Mouse (Mus musculus) liver, adult 2 months (tissue): ENCODE data around the gene Itgb6.

ENCODE experiments used
- CTCF ChIP-seq: fragments of 200-500 bp; IDR thresholded peaks from 2 replicates; pipeline ENCODE4 v1.5.1; 2011; ENCODE audit warnings: low read depth, low read length, control low read depth
- POLR2A ChIP-seq: fragments of 200-500 bp; IDR thresholded peaks from 2 replicates; pipeline ENCODE4 v1.6.1; 2011; ENCODE audit warnings: low read length, control low read depth; ENCODE audit not compliant: insufficient read depth; ENCODE audit errors: extremely low read depth

- TF ChIP-seq CTCF (no peak), POLR2A (no peak)
Measured at GRCm38 (mm10) chr2:60713857-60714256, 8.6 kb downstream of the Itgb6 start.
